Mouse (Mus musculus) left cerebral cortex, adult 2 months (tissue): ENCODE results near the gene Dock9. TPM values are rescaled to one million over a fixed set of nuclear protein-coding genes. Genes with fewer than 3 reads are reported as not detected.

ENCODE experiments used
- DNase-seq, 2 experiments: peaks; one replicate each; pipeline ENCODE4 v3.0.0; 2021 to 2022; ENCODE audit warnings: low spot score in 2 of 2, mixed read lengths in 1 of 2; ENCODE audit errors: extremely low spot score in 1 of 2
- H3K27ac ChIP-seq: fragments of 200-600 bp; 2 replicates; pipeline ENCODE4 v1.8.1; 2022
- H3K4me3 ChIP-seq: fragments of 200-600 bp; 2 replicates; pipeline ENCODE4 v1.8.1; 2022
- CTCF ChIP-seq: fragments of 200-600 bp; IDR thresholded peaks from 2 replicates; pipeline ENCODE4 v1.8.1; 2022; ENCODE audit warnings: antibody characterized with exemption, mild to moderate bottlenecking, moderate library complexity
- intact Hi-C: fragments of 180-260 bp; cut with DNase I; formaldehyde crosslinking; loops from one replicate; pipeline ENCODE4 v1.15.1; 2025
- total RNA-seq, 2 experiments: library from RNA; stranded (reverse); gene quantifications; 2 replicates each; pipeline ENCODE4 v1.2.3; 2021

The Dock9 gene
- total RNA-seq, 2 experiments from 2014 or later = 87.1 to 91.6 TPM

DNA sequence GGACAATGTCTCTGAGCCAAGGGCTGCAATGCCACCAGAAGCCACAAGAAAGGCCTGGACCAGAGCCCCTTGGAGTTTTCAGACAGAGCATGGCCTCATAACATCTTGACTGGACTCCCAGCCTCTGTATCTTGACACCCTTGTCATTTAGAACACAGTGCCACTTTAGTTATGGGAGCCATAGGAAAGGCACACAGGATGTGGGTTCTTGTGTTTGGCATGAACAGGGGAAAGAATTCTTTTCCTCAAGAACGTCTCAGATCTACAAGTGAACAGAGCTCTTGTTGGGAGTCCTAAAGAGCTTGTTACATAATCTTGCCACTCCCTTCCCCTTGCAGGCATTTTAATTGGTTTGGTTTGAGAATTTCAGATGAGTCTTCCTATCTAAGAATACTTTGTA, 297.9 kb downstream of the Dock9 start:
- H3K4me3 ChIP-seq = no peak overlapping the region

DNA sequence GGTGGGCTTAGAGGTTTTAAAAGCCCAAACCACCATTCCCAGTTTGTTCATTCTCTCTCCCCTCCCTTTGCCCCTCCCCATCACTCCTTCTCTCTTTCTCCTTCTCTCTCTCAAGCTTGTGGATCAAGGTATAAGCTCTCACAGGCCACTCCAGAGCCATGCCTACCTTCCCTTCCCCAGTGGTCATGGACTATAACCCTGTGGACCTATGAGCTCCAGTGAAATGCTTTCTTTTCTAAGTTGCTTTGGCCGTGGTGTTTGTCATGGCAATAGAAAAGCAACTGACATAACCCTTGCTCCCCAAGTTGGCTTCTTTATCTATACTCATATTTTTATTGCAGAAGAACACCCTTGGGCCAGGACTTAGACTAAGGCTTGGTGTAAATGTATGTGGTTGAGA, 299.8 kb downstream of the Dock9 start:
- intact Hi-C loops = no loop called here
- Histone ChIP-seq H3K27ac (no peak overlapping the region), H3K4me3 (no peak overlapping the region)
- DNase-seq = no peak
- no peak for TF ChIP-seq CTCF

More for the DNA sequence above, 297.9 kb downstream of the Dock9 start:
- intact Hi-C loops = no loop called here
- DNase-seq = no peak
- H3K27ac ChIP-seq = no peak overlapping the region
- TF ChIP-seq CTCF = no peak

- intact Hi-C loops = no loop called here
- H3K4me3 ChIP-seq = no peak overlapping the region
- no peak for DNase-seq
- TF ChIP-seq CTCF = no peak
- H3K27ac ChIP-seq = no peak overlapping the region
These were observed 301.9 kb downstream of the Dock9 start for GRCm38 (mm10) chr14:121495741-121496140.

DNA sequence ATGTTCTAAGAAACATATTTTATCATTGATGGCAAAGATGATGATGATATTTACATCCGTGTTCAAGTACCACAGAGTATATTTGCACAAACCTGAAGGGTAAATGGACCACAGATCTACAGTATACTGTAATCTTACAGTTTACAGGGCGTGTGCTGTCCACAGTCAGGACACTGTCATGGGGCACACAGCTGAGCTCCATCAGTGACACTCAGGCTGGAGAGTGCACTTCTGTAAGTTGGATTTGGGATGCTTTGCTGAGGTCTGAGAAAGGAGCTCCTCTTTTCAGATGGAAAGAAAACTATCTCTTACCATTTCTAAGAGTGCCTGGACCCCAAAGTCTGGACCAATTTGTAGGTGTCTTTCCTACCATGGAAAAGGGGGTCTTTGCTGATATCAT, 302.5 kb downstream of the Dock9 start:
- TF ChIP-seq CTCF = no peak
- no peak overlapping the region for H3K4me3 ChIP-seq
- no peak for DNase-seq
- no peak overlapping the region for H3K27ac ChIP-seq
- intact Hi-C loops = no loop called here

GRCm38 (mm10) chr14:121494238-121494637, 303.4 kb downstream of the Dock9 start:
- no peak overlapping the region for H3K27ac ChIP-seq
- H3K4me3 ChIP-seq = no peak overlapping the region
- DNase-seq = no peak
- intact Hi-C loops = no loop called here
- no peak for TF ChIP-seq CTCF

- Histone ChIP-seq H3K4me3 (no peak overlapping the region), H3K27ac (no peak overlapping the region)
- intact Hi-C loops = no loop called here
- TF ChIP-seq CTCF = no peak
- DNase-seq = no peak
These were observed 303.9 kb downstream of the Dock9 start for GRCm38 (mm10) chr14:121493712-121494111.

GRCm38 (mm10) chr14:121492328-121492727, 305.3 kb downstream of the Dock9 start:
- no peak for TF ChIP-seq CTCF
- Histone ChIP-seq H3K4me3 (no peak overlapping the region), H3K27ac (no peak overlapping the region)
- intact Hi-C loops = no loop called here
- DNase-seq = no peak

Other genes with a start within 250 kb of the Dock9 start
- 10 to 100 TPM; 34.0 to 36.9 TPM for gene Ubac2, start 80.8 kb upstream of the Dock9 start, total RNA-seq
- gene Gpr18, start 117.9 kb upstream of the Dock9 start, total RNA-seq = not detected
- gene Gpr183, start 167.4 kb upstream of the Dock9 start, total RNA-seq = under 1 TPM; 0.44 to 0.66 TPM
- gene Timm8a2, start 236.8 kb upstream of the Dock9 start, total RNA-seq = not detected